Mouse (Mus musculus) small intestine, adult 2 months (tissue): ENCODE results near the gene Mical3. TPM values are rescaled to one million over a fixed set of nuclear protein-coding genes. Genes with fewer than 3 reads are reported as not detected.

Source experiments
- H3K27ac ChIP-seq: fragments of 200-500 bp; 2 replicates; pipeline ENCODE4 v1.5.1; 2012; ENCODE audit warnings: low read depth, low read length, control low read depth, inconsistent platforms; ENCODE audit not compliant: insufficient read depth
- H3K27me3 ChIP-seq: fragments of 200-500 bp; 2 replicates; pipeline ENCODE4 v1.6.1; 2012; ENCODE audit warnings: mild to moderate bottlenecking, moderate library complexity, low read length, inconsistent platforms; ENCODE audit not compliant: control insufficient read depth, insufficient read depth
- H3K36me3 ChIP-seq: fragments of 200-500 bp; 2 replicates; pipeline ENCODE4 v1.6.1; 2012; ENCODE audit warnings: mild to moderate bottlenecking, low read length, control low read depth, inconsistent platforms; ENCODE audit not compliant: control insufficient read depth, insufficient read depth
- H3K4me1 ChIP-seq: fragments of 200-500 bp; 2 replicates; pipeline ENCODE4 v1.6.1; 2012; ENCODE audit warnings: low read length, inconsistent platforms, mixed read lengths; ENCODE audit not compliant: control insufficient read depth, insufficient read depth, insufficient read length
- H3K4me3 ChIP-seq: fragments of 200-500 bp; 2 replicates; pipeline ENCODE4 v1.5.1; 2012; ENCODE audit warnings: low read depth, mild to moderate bottlenecking, control low read depth, inconsistent platforms, low read length, moderate library complexity
- CTCF ChIP-seq: fragments of 200-500 bp; IDR thresholded peaks from 2 replicates; pipeline ENCODE4 v1.5.1; 2012; ENCODE audit warnings: low read depth, mild to moderate bottlenecking, control low read depth, inconsistent platforms, low read length, moderate library complexity, mixed read lengths; ENCODE audit not compliant: insufficient replicate concordance, insufficient read length; ENCODE audit errors: extremely low read depth
- POLR2A ChIP-seq: fragments of 200-500 bp; IDR thresholded peaks from 2 replicates; pipeline ENCODE4 v1.6.1; 2012; ENCODE audit warnings: low read depth, mild to moderate bottlenecking, control low read depth, inconsistent platforms, low read length, moderate library complexity
- WGBS: fragments of 180-500 bp; shearing (Covaris S2); methylation state at CpG from one replicate; pipeline ENCODE4 v1.1.7; 2018; 5-methylcytosine and 5-hydroxymethylcytosine counted together
- polyA plus RNA-seq: library from polyadenylated mRNA; depleted of rRNA; stranded (reverse); fragments of >200 nt; gene quantifications from 2 replicates; pipeline ENCODE4 v1.2.3, GENCODE M21; 2012

Gene Mical3
- polyA plus RNA-seq, 1 experiment = 8.9 TPM

- Histone ChIP-seq H3K36me3 (no peaks in the 10 kb centered on the region), H3K4me3 (no peak overlapping the region), H3K27me3 (no peaks in the 10 kb centered on the region), H3K27ac (no peak overlapping the region), H3K4me1 (peaks cover 6% of the 10 kb centered on the region)
- WGBS = 67% methylated on average over 26 of the region's 26 CpGs
- no peak for TF ChIP-seq POLR2A
- no peak for TF ChIP-seq CTCF
Measured at GRCm38 (mm10) chr6:121081288-121082093, 49.3 kb downstream of the Mical3 start.

- Histone ChIP-seq H3K4me3 (no peak overlapping the region), H3K27ac (no peak overlapping the region), H3K4me1 (peaks cover 3% of the 10 kb centered on the region), H3K36me3 (no peaks in the 10 kb centered on the region), H3K27me3 (no peaks in the 10 kb centered on the region)
- WGBS = 67% methylated on average over 5 of the region's 5 CpGs
- TF ChIP-seq CTCF = no peak
- no peak for TF ChIP-seq POLR2A
Measured at GRCm38 (mm10) chr6:121078175-121078574, 52.6 kb downstream of the Mical3 start.

GRCm38 (mm10) chr6:121076929-121077566 lies 53.8 kb downstream of the Mical3 start:
- H3K27me3 ChIP-seq = no peaks in the 10 kb centered on the region
- WGBS = 51% methylated on average over 12 of the region's 12 CpGs
- H3K36me3 ChIP-seq = no peaks in the 10 kb centered on the region
- no peak overlapping the region for H3K27ac ChIP-seq
- TF ChIP-seq CTCF (no peak), POLR2A (no peak)
- peaks cover 3% of the 10 kb centered on the region for H3K4me1 ChIP-seq
- H3K4me3 ChIP-seq = no peak overlapping the region

GRCm38 (mm10) chr6:121075763-121076162 lies 55.0 kb downstream of the Mical3 start:
- WGBS = 94% methylated on average over 1 of the region's 1 CpGs
- Histone ChIP-seq H3K27ac (no peak overlapping the region), H3K27me3 (no peaks in the 10 kb centered on the region), H3K4me1 (peaks cover 3% of the 10 kb centered on the region), H3K4me3 (no peak overlapping the region), H3K36me3 (no peaks in the 10 kb centered on the region)
- TF ChIP-seq CTCF (no peak), POLR2A (no peak)

GRCm38 (mm10) chr6:121073312-121073711 lies 57.5 kb downstream of the Mical3 start:
- H3K27ac ChIP-seq = no peak overlapping the region
- TF ChIP-seq CTCF (no peak), POLR2A (no peak)
- no peak overlapping the region for H3K4me3 ChIP-seq
- WGBS = 87% methylated on average over 7 of the region's 7 CpGs
- H3K36me3 ChIP-seq = no peaks in the 10 kb centered on the region
- H3K4me1 ChIP-seq = peaks cover 3% of the 10 kb centered on the region
- no peaks in the 10 kb centered on the region for H3K27me3 ChIP-seq

- WGBS = 83% methylated on average over 2 of the region's 2 CpGs
- Histone ChIP-seq H3K4me3 (no peak overlapping the region), H3K27me3 (no peaks in the 10 kb centered on the region), H3K4me1 (peaks cover 9% of the 10 kb centered on the region), H3K27ac (no peak overlapping the region), H3K36me3 (no peaks in the 10 kb centered on the region)
- TF ChIP-seq CTCF (no peak), POLR2A (no peak)
Measured at GRCm38 (mm10) chr6:121072615-121073014, 58.2 kb downstream of the Mical3 start.

GRCm38 (mm10) chr6:121070584-121071230 lies 60.1 kb downstream of the Mical3 start:
- TF ChIP-seq POLR2A (no peak), CTCF (no peak)
- Histone ChIP-seq H3K27ac (no peak overlapping the region), H3K36me3 (no peaks in the 10 kb centered on the region), H3K27me3 (no peaks in the 10 kb centered on the region), H3K4me3 (no peak overlapping the region), H3K4me1 (peaks cover 15% of the 10 kb centered on the region)
- WGBS = 77% methylated on average over 9 of the region's 9 CpGs
